Mouse (Mus musculus) bone marrow, adult 2 months (tissue): ENCODE results near the gene Dnajc5g. TPM values are rescaled to one million over a fixed set of nuclear protein-coding genes. Genes with fewer than 3 reads are reported as not detected.

ENCODE experiments used
- H3K27ac ChIP-seq: fragments of 200-500 bp; 2 replicates; pipeline ENCODE4 v1.5.1; 2012; ENCODE audit warnings: low read depth, mild to moderate bottlenecking, control low read depth, inconsistent platforms, low read length; ENCODE audit not compliant: control insufficient read depth, poor library complexity, insufficient read depth
- H3K4me1 ChIP-seq: fragments of 200-500 bp; 2 replicates; pipeline ENCODE4 v1.6.1; 2011; ENCODE audit warnings: low read length; ENCODE audit not compliant: control insufficient read depth, insufficient read depth
- H3K4me3 ChIP-seq: fragments of 200-500 bp; replicated peaks from 2 replicates; pipeline ENCODE3; 2011; ENCODE audit warnings: mild to moderate bottlenecking, low read depth, low read length, control low read depth; ENCODE audit not compliant: control insufficient read depth
- CTCF ChIP-seq: fragments of 200-500 bp; IDR thresholded peaks from 2 replicates; pipeline ENCODE4 v1.5.1; 2011; ENCODE audit warnings: low read length, control low read depth; ENCODE audit not compliant: control insufficient read depth, insufficient read depth
- POLR2A ChIP-seq: fragments of 200-500 bp; IDR thresholded peaks from 2 replicates; pipeline ENCODE4 v1.6.1; 2011; ENCODE audit warnings: low read depth, mild to moderate bottlenecking, control low read depth, low read length, borderline replicate concordance; ENCODE audit not compliant: control insufficient read depth
- WGBS: fragments of 180-500 bp; shearing (Covaris S2); methylation state at CpG from one replicate; pipeline ENCODE4 v1.1.7; 2018; 5-methylcytosine and 5-hydroxymethylcytosine counted together
- polyA plus RNA-seq: library from polyadenylated mRNA; stranded (reverse); fragments of >200 nt; gene quantifications from 2 replicates; pipeline ENCODE4 v1.2.4, GENCODE M21; 2011; ENCODE audit warnings: low replicate concordance; ENCODE audit not compliant: missing spikeins, insufficient read depth, insufficient read length

The Dnajc5g gene
- polyA plus RNA-seq, 1 experiment: not detected

- TF ChIP-seq CTCF: no peak
- TF ChIP-seq POLR2A: no peak
- no peak overlapping the region for H3K4me3 ChIP-seq
- no peaks in the 10 kb centered on the region for H3K4me1 ChIP-seq
- no peak overlapping the region for H3K27ac ChIP-seq
- WGBS: 54% methylated on average over 2 of the region's 2 CpGs
These were observed 17.4 kb downstream of the Dnajc5g start for GRCm38 (mm10) chr5:31123481-31123880.

- H3K4me3 ChIP-seq: no peak overlapping the region
- TF ChIP-seq CTCF (no peak), POLR2A (no peak)
- no peak overlapping the region for H3K27ac ChIP-seq
- 39% methylated on average over 5 of the region's 5 CpGs for WGBS
- no peaks in the 10 kb centered on the region for H3K4me1 ChIP-seq
These were observed 20.0 kb downstream of the Dnajc5g start for GRCm38 (mm10) chr5:31126050-31126449.

GRCm38 (mm10) chr5:31136730-31137424, 30.8 kb downstream of the Dnajc5g start:
- H3K4me1 ChIP-seq: no peaks in the 10 kb centered on the region; the same call in 1 of the 2 replicates
- H3K4me3 ChIP-seq: no peak overlapping the region
- TF ChIP-seq CTCF: no peak
- no peak for TF ChIP-seq POLR2A
- H3K27ac ChIP-seq: no peak overlapping the region; the same call in 1 of the 2 replicates
- 4% methylated on average over 33 of the region's 33 CpGs for WGBS

- H3K4me3 ChIP-seq: no peak overlapping the region
- H3K4me1 ChIP-seq: no peaks in the 10 kb centered on the region; the same call in 1 of the 2 replicates
- no peak for TF ChIP-seq CTCF
- TF ChIP-seq POLR2A: no peak
- no peak overlapping the region for H3K27ac ChIP-seq
- 9% methylated on average over 13 of the region's 13 CpGs for WGBS
These were observed 31.6 kb downstream of the Dnajc5g start for GRCm38 (mm10) chr5:31137658-31138057.

- Histone ChIP-seq H3K4me1 (no peaks in the 10 kb centered on the region; the same call in 1 of the 2 replicates), H3K27ac (no peak within 1 kb of the TSS), H3K4me3 (no peak within 1 kb of the TSS)
- no peak for TF ChIP-seq POLR2A
- 6% methylated on average over 52 of the region's 52 CpGs for WGBS
These were observed 32.3 kb downstream of the Dnajc5g start, which contains the start of gene Ucn for GRCm38 (mm10) chr5:31138241-31138967. Gene Ucn (minus strand): TSS chr5:31138829.

GRCm38 (mm10) chr5:31138968-31139425, 32.9 kb downstream of the Dnajc5g start:
- H3K27ac ChIP-seq: no peak overlapping the region
- no peak overlapping the region for H3K4me3 ChIP-seq
- 14% methylated on average over 9 of the region's 9 CpGs for WGBS
- no peak for TF ChIP-seq CTCF
- no peak for TF ChIP-seq POLR2A
- no peaks in the 10 kb centered on the region; the same call in 1 of the 2 replicates for H3K4me1 ChIP-seq

- WGBS: 82% methylated on average over 4 of the region's 4 CpGs
- H3K4me3 ChIP-seq: no peak overlapping the region
- H3K27ac ChIP-seq: no peak overlapping the region
- TF ChIP-seq CTCF (no peak), POLR2A (no peak)
- H3K4me1 ChIP-seq: peaks cover 2% of the 10 kb centered on the region
These were observed 43.7 kb downstream of the Dnajc5g start for GRCm38 (mm10) chr5:31149781-31150180.

- Histone ChIP-seq H3K27ac (no peak overlapping the region), H3K4me1 (peaks cover 2% of the 10 kb centered on the region), H3K4me3 (no peak overlapping the region)
- WGBS: 79% methylated on average over 3 of the region's 3 CpGs
- TF ChIP-seq POLR2A (no peak), CTCF (no peak)
These were observed 45.7 kb downstream of the Dnajc5g start for GRCm38 (mm10) chr5:31151746-31152145.
